Mouse (Mus musculus) right cerebral cortex, postnatal 25 days (tissue): ENCODE data around the gene Nkd1.

ENCODE experiments used
- DNase-seq: peaks from one replicate; pipeline ENCODE4 v3.0.0; 2022

Gene Nkd1

DNA sequence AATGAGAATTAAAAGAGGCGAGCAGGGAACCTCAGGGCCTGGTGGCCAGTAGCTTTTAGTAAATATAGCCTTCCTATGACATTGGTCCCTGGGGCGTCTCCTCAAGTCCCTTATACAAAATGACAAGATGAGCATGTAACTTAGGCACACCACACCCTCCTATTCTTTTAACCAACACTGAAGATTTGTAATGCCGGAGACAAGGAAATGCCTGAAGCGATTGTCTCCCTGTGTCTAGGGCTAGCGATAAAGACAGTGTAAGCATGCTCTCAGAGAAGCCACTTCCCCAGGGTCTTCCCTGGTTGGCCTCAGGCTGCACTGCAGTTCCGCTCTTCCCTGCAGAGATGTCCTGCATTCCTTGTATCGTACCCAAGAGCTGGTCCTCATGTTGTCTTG lies 17.8 kb downstream of the Nkd1 start:
- DNase-seq, result no peak

DNA sequence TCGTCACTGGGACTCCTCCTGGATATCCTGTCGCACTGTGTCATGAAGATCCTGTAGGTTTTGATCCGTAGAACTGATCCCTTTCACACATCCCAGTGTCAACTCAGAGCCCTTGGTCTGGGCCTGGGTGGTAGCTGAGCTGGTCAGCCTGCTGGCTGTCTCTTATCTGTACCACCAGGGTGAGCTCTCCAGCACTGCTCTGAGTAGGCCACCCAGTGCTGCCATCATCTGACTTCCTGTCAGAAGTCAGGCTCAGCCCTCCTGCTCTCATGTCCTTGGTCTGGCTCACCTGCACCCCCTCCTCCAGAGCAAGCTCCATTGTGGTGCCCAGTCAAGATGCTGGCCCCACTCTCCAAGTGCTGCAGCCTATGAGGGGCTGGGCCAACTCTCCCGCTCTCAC lies 18.8 kb downstream of the Nkd1 start:
- DNase-seq, result no peak

DNA sequence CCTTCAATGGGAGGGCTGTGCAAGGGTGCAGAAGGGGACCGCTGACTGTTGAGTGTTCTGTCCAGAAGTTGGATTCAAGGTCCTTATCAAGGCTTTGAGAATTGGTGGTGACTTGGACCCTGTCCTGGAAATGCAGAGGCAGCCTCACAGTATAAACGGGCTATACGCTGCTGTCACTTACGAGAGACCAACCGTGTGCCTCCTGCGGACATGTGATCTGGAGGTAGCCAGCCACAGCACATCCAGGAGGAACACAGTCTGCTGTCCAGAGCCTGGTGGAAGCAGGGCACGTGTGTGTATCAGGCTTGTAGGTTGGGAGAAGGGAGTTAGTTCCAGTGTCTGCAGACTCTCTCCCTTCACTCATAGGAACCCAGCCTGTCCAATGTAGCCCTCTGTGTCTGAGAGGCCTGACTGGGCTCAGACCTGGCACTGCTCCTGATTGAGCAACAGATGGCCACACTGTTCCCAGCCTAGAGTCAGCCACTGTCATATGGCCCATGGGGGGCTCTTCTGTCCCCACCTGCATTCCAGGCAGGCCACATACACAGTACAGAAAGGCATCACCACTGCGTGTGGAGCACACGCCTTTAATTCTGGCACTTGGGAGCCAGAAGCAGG lies 21.6 kb downstream of the Nkd1 start:
- DNase-seq, result no peak

DNA sequence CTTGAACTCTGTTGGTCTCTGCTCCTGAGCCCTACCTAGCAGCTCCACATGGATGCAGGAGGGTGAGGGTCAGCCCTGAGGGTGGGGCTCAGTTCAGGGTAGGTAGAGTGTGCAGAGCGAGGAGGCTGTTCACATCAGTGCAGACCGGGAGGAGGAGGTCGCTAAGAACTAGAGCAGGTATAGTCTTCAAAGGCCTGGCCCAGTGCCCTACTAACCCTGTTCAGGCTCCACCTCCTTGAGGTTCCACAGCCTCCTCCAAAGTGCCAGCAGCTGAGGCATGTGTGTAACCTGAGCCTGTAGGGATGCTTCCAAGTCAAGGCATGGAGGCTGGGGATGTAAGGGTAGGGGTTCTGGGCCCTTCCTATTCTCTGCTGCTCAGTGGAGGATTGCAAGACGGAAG lies 23.5 kb downstream of the Nkd1 start:
- DNase-seq, result no peak

DNA sequence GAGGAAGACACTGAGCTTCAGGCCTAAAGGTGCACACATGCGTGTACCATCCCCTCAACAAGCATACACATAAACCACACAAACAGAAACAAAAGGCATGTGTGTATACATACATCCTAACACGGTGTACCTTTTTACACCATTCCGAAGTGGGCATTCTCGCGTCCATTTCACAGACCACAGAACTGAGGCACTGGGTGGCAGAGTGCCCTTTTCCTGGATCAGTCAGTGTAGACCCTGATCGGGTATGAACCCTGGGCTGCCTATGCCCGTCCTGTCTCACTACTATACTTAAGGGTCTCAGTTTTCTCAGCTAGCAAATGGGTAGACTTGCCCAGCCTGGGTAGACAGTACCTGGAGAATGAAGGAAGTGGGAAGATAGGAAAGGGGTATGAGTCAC lies 24.3 kb downstream of the Nkd1 start:
- DNase-seq, result no peak

DNA sequence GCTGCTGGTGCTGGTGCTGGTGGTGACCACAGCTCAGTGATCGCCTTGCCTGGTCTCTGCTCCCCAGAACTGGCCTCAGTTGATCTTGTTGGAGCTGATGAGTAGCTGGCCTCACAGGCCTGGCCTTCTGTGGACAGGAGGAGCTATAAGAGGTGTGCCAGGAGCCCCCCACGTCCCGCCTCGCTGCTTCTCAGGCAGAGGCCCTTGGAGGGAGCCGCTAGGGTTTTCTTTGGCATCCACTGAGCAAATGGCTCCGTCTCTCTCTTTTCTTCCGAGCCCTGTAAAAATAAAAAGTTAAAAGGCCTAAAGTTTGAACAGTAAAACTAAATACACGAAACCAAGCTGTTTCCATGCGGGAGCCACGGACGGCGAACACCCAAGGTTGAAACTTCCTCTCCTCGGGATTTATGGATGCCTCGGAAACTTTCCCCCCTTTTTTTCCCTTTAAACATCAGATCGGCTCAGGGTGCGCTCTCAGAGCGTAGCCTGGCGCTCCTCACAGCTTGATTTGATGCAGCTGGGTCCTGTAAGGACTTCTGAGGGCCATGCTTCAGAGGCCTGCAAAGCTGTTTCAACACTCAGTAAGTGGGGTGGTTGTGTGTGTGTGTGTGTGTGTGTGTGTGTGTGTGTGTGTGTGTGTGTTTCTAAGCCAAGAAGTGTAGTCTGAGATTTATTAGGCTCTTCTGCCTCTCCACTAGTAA lies 25.0 kb downstream of the Nkd1 start:
- DNase-seq, result no peak

DNA sequence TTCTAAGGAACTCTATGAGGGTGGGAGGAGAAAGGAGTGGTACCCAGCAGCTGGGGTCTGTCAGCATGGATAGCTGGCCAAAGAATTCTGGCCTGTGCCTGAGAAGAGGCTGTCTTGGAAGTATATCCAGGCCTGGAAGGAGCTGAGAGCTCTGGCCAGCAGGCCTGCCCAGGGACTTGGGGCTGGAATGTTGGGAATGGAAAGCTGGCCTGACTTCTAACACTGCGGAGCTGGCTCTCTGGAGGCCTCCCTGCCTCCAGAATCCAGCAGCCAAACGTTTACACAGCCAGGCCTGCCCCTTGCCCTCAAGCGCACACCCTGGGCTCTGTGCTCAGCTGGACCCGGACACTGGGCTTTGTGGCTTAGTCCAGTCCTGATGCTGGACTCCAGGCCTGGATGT lies 34.5 kb downstream of the Nkd1 start:
- no peak for DNase-seq

- no peak for DNase-seq
These were observed 38.9 kb downstream of the Nkd1 start for GRCm38 (mm10) chr8:88559985-88560473.

GRCm38 (mm10) chr8:88561402-88561801 lies 40.2 kb downstream of the Nkd1 start:
- no peak for DNase-seq

GRCm38 (mm10) chr8:88564256-88564903 lies 43.2 kb downstream of the Nkd1 start:
- DNase-seq, result no peak

- no peak for DNase-seq
These were observed 45.0 kb downstream of the Nkd1 start for GRCm38 (mm10) chr8:88566119-88566518.

GRCm38 (mm10) chr8:88567314-88568121 lies 46.4 kb downstream of the Nkd1 start:
- DNase-seq, result peak; percentile 58

DNA sequence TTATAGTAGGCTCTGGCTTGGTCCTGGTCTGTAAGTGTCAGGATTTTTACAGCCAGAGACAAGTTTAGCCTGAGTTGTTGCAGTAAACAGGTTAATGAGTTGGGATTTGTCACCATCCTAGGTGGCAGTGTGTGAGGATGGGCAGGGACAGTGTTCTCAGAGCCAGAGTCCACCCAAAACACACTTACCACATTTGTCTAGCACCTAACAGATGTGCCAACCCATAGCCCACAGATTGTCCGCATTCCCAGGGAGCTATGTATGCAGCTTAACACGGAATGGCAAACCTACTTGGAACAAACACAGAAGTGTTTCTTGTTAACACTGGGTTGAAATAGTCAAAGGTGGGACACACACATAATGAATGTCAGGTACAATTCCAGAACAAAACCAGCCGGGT lies 47.1 kb downstream of the Nkd1 start:
- DNase-seq, result no peak

DNA sequence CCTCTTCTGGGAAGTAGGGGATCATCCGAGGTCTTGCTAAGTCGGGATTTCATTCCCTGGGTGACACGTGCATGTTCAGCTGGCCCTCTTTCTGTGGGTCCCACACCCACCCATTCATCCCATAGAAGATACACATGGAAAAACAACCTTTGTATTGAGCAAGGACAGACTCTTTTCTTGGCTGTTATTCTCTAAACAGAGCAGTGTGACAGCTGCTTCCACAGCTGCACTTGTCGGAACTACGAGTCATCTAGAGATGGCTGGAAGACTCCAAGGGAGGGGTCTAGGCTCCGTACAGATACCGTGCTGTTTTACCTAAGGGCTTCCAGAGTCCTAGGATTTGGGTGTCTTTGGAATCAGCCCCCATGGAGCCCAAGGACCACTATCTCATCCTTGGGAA lies 48.2 kb downstream of the Nkd1 start:
- DNase-seq, result no peak

GRCm38 (mm10) chr8:88570293-88570998 lies 49.3 kb downstream of the Nkd1 start:
- DNase-seq, result no peak

DNA sequence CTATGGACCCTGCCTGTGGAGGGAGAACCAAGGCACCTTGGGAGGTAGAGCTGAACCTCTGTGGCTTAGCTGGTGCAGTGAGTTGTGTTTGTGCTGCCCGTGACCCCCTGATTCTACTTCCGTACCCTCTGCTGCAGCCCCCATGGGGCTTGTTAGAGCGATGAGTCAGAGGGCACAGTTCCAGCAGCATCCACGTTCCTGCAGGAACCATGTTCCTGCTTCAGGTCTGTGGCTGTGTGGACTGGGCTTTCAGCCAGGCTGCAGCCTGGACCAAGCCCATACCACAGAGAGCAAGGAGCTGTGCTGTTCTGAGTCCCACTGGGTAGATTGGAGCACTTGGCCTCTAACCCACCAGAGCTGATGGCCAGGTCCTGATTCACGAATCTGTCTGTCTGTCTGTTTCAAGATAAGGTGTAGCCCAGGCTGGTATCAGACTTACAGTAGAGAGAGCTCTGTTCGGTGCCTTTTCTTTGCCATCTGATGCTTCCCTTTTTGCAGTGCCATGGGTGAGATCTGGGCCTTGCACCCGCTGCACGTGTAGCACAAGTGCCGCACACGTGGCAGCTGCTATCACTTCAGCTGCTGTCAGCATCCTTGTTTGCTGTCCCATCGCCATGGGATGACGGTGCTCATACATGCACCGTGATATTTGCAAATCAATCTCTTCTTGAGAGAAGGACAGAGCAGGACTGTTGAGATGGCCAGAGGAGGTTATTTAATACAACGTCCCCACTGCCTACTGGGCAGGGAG lies 50.5 kb downstream of the Nkd1 start:
- DNase-seq, result no peak

DNA sequence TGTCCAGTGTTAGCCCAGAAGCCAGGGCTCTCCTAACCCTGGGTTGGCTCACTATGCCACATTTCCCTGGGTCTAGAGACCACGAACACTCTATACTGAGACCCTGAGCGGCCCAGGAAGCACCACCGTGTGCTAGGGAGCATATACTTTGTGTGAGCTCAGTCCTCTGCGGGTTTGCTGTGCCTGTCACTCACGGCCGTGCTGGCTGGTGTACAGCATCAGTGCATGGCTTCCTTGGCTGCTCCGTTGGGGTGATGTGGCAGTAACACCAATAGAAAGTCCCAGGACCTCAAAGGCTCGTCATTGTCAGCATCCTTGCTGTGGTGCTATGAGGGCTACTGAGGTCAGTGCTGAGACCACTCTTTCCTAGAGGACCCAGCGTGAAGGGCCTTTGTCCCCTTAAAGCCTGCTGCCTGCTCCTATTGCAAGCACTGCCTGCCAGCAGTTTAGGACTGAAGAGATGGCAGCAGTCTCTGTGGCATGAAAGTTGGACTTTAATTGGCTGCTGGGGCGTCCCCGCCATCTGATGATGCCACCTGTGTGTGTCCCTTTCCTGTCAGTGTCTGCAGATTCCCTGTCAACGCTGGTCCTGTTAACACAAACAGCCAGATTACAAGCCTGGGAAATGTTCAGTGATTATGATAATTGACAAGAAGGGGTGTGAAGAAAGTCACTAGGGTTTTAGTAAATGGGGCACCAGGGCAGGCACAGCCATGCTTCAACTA lies 51.2 kb downstream of the Nkd1 start:
- no peak for DNase-seq

DNA sequence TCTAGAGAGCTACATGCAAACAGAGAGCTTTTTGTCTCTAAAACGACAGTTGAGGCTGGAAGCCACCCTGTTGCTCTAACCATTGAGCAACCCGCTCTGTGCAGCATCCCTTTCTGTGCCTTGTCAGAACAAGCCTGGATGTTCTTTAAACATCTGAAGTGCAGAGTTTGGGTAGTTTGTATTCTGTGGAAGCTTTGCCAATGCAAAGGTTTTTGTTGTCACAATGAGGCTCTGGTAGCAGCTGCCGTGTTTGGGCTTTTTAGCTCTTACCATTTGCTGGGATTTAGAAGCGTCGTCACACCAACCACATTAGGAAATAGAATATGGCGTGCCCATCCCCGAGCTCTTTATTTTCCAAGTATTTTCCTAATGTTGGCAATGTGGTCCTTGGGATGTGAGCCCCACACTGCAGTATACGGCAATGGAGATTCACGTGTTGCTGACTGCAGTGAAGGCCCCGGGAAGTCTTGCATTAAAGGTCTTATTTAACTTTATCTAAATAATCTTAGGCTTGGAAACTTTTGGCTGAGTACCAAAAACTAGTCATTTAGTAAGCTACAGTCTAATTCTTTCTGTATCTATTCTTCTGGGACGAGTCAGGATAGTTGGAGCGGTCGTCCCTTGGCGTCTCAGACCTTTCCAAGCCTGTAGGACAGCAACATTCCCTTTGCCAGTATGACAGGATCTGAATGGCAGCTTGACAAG lies 51.9 kb downstream of the Nkd1 start:
- no peak for DNase-seq

GRCm38 (mm10) chr8:88574975-88575374 lies 53.8 kb downstream of the Nkd1 start:
- no peak for DNase-seq

GRCm38 (mm10) chr8:88576351-88577142 lies 55.4 kb downstream of the Nkd1 start:
- DNase-seq, result peak; percentile 67
